Mouse (Mus musculus) frontal cortex, adult (tissue): ENCODE measurements around the gene Noxo1.
"Not testable (repeated sequence)": the region's sequence is repeated elsewhere in the genome, so short reads cannot be mapped to it uniquely, and the experiment has no call there.

Source experiments
- ATAC-seq: cut with Nextera tagmentation; 2 replicates; pipeline ENCODE4 v1.9.2; 2017; ENCODE audit warnings: mild to moderate bottlenecking, moderate library complexity, mixed read lengths; ENCODE audit not compliant: low TSS enrichment

Noxo1 gene

DNA sequence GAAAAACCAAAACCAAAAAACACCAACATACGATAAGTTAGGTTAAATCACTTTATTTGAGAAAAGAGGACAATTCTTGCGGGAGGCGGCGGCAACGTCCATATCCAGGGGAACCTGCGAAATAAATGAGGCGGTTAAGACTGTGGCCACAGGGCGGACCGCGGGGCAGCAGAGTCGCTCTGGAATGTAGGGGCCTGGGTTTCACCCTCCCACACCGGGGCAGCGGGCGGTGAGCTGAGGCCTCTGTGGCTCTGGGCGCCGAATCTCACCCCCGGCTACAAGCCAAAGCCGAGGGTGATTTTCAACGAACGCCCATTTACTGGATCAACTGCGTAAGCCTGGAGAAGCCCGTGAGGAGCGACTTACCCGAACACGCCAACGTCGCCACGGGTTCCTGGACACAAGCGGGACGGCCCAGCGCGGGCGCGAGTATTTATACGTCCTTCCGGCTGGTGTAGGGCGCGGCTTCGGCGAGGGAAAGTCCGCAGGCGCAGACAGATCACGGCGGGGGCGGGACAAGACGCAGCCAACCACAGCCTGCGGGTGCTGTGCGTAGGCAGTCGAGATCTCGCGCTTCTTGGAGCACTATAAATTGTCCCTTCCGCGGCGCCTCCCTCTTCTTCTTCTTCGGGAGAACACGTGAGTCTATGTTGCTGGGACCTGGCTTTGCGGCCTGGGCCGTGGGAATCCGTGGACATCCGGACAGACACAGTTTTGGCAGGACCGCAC is 23.6 kb downstream of the Noxo1 start:
- peak; percentile 93 for ATAC-seq

DNA sequence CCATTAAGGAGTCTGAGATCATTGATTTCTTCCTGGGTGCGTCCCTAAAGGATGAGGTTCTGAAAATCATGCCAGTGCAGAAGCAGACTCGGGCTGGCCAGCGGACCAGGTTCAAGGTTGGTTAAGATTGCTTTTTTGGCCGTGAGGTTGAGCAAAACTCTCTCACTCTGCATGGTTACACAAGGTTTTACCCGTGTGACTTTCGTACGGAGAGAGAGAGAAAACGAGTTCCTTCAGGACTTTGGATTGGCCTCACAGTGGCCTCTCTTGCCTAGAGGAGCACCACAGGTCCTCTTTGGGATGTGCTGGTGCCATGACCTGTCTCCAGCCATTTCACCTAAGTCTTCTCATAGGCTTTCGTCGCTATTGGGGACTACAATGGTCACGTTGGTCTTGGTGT is 24.6 kb downstream of the Noxo1 start:
- ATAC-seq, result not testable (repeated sequence)

DNA sequence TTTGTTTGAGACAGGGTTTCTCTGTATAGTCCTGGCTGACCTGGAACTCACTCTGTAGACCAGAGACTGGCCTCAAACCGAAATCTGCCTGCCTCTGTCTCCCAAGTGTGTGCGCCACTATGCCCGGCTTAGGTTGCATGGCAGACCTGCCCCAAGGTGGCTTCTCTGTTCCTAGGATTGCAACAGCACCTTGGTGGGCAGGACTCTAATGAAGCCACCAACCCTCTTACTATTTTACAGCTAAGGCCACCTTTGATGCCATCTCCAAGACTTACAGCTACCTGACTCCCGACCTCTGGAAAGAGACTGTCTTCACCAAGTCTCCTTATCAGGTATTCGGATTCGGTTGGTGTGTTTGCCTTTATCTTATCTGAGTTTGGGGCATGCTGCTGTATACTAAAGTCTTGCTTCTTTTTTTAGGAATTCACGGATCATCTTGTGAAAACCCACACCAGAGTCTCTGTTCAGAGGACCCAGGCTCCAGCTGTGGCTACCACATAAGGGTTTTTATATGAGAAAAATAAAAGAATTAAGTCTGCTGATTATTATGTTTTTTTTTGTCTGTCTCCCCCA is 25.4 kb downstream of the Noxo1 start:
- ATAC-seq, result not testable (repeated sequence)

DNA sequence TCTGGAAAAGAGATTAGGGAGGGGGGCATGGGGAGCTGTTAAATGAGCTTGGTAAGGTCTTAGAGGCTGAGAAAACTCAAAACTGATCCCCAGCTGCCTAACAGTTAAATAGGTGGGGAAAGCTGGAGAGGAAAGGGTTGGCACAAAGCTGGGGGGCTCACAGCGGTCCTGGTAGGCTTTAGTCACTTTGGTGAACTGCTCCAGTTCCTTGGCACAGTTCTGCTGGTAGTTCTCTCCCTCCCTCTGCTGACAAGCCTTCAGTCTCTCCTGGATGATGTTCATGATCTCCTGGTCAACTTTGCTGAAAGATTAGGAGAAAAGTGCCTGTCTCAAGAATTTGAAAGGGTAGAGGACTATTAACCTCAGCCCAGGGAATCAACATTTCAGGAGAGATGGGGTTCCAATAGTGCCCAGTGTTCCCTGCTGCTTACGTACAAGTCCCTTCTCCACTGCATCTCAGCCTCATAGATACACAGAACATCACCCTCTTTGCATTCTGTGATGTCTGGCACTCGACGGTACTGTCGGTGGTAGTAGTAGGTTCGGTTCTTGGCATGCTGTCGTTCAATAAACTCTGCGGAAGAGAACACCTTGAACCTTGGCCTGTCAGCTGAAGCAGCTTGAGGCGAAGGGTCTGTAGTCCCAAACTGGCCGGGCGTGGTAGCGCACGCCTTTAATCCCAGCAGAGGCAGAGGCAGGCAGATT is 26.3 kb downstream of the Noxo1 start:
- ATAC-seq, result no peak

DNA sequence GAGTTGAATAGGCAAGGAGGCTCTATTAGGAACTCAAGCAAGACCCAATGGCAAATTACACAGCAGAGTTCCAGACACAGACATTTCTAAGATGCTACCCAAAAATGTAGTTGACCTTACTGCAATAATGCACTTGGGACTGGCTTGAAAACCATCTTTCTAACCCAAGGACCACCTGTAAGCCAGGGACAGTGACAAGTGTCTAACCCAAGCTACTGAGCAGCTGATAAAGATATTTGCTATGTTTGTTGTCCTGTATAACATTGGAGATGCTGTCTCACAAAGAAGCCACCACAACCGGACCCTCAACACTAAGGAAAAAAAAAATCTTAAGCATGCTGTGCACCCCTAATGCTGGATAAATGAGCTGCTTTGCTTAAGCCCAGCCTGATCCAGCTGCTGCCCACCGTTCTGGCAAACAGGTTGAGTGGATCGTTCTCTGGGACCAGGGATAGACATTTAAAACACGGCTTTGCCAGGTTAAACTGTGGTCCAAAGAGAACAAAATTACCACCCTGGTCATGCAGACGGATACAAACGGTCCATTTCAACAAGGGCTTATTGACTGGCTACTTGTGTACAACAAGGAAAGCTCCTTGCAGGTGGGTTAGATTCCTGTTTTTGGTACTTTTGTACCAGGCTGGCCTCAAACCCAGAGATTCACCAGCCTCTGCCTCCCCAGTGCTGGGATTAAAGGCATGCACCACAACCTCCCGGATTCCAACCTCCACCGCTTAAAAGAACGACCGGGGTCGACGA is 27.3 kb downstream of the Noxo1 start:
- ATAC-seq, result no peak

DNA sequence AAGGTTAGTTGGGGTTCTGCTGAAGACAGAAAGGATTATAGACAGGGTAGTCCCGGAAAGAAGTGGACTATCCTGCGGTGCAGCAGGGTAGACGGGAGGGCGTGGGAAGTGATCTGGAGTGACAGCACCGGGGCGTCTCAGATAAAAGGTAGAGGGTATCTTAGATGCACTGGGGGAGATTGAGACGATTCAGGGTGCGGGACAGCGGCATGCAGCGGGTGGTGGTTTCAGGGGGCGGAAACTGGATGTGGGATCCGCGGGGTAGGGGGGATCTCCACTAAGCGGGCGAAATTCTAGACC is 27.8 kb downstream of the Noxo1 start:
- ATAC-seq, result 0 out of 2 replicates have a peak, but pooled peaks have one; percentile 5

DNA sequence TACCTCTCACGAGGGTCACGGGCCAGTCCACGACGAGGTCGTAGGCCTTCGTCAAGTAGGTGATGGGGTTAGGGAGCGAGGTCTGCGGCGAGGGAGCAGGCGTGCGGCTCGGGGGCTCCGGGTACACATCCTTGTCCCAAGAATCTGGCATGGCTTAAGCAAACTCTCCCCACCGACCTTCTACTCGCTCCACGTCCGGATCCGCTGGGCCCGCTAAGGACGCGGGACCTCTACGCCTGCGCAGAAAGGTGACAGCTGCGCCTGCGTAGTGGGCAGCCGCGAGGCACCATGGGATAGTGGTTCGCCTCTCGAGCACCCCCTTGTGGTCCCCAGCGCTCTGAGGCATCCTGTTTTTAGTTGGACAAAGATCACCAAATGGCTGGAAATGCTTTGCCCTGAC is 28.1 kb downstream of the Noxo1 start, which contains the start of gene Ndufb10:
TSS of gene Ndufb10 (minus strand) at position 295 of the 400 bp plus-strand sequence.
- ATAC-seq, result peak; percentile 79

DNA sequence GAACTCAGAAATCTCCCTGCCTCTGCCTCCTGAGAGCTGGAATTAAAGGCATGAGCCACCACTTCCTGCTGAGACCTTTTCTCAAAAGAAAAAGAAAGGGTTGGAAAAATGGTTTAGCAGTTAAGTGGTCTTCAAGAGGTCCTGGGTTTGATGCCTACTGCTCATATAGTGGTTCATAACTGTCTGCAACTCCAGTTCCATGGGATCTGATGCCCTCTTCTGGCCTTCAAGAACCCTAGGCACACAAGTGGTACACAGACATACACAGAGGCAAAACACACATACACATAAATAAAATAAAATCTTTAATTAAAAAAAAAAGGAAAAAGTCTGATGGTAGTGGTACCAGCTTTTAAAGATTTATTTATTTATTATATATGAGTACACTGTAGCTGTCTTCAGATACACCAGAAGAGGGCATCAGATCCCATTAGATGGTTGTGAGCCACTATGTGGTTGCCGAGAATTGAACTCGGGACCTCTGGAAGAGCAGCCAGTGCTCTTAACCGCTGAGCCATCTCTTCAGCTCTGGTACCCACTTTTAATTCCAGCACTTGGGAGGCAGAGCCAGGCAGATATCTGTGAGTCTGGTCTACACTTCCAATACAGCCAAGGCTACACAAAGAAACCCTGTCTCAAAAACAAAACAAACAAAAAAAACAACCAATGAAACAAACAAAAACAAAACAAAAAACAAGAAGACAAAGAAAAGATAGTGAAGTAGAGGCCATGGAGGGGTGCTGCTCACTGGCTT is 29.8 kb downstream of the Noxo1 start:
- ATAC-seq, result no peak

DNA sequence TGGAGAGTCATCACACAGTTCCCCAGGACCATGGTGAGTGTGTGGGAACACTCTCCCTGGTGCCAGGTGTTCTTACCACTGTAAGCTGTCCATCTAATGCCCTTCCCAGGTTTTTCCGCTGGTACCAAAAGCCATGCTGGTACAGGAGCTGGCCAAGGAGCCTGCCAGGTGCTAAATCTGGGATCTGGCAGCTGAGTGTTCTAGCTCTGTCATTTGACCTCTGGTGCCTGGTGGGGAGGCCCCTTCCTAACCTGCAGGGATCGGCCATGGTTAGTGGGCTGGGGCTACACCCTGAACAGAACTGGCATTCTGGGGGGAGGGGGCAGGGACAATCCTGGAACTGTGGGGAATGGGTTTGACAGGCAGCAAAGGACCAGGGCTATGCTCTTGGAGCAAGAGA is 31.6 kb downstream of the Noxo1 start, which contains the start of gene Rpl3l:
TSS of gene Rpl3l (plus strand) at position 203 of the 400 bp plus-strand sequence.
- ATAC-seq, result no peak

DNA sequence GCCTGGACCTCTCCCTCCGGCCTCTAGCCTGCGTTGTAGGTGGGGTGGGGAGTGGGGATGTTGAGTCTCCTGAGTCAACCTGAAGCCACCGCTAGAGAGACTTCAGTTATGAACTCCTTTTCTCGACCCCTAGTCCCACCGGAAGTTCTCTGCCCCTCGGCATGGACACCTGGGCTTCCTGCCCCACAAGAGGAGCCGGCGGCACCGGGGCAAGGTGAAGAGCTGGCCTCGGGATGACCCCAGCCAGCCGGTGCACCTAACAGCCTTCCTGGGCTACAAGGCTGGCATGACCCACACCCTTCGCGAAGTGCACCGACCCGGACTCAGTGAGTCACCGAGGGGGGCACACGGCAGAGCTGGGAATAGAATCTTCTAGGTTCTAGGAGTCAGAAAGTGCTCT is 32.1 kb downstream of the Noxo1 start:
- no peak for ATAC-seq

DNA sequence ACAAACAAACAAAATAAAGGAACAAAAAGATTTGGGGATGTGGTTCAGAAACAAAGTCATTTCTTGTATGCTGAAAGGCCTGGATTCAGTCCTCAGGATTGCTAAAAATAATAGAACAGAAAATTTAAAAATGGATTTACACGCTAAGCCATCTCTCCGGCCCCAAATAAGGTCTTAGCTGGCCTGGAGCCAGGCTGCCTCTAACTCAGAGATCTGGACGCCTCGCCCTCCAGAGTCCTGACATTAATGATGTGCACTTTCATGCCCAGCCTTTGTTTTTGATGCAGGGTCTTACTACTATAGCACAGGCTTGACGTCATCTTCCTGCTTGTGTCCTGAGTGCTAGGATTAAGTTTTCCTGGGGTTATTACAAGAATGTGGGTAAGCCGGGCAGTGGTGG is 33.0 kb downstream of the Noxo1 start:
- ATAC-seq, result no peak

DNA sequence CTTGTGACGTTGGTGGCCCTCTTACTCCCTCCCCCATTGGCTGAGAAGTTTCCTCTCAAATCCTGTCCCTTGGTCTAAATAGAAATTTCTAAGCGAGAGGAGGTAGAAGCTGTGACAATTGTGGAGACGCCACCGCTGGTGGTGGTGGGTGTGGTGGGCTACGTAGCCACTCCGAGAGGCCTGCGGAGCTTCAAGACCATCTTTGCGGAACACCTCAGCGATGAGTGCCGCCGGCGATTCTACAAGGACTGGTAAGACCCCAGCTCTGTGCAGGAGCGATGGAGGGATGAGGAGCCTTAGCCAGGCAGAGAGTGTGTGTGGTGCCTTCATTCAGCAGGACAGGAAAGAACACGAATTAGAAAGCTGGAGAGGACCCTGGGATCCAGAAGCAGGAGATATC is 34.8 kb downstream of the Noxo1 start:
- no peak for ATAC-seq

DNA sequence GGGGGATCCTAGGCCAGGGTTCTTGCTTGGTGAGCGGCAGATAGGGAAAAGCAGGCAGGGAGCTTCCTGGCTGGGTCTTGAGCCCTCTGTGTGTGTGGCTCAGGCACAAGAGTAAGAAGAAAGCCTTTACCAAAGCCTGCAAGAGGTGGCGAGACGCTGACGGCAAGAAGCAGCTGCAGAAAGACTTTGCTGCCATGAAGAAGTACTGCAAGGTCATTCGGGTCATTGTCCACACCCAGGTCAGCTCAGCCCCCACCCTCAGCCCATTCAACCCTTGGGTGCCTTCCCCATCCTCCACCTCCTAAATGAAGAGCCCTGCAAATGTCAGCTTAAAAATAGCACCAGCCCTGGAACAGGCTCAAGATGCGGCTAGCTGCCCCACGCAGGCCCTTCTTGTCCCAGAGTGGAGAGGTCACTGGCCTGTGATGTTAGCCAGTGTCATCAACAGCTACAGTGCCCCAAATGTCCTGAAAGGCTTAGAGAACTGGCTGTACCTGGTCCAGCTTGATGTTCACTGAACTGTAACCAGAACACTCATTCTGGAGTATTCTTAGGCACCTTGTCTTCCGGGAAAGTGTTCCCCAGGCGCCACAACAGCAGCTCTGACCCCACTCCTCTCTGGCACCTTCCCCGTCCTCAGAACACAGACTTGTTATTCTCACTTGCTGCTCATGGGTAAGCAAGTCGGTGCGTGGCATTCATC is 36.4 kb downstream of the Noxo1 start:
- ATAC-seq, result no peak

DNA sequence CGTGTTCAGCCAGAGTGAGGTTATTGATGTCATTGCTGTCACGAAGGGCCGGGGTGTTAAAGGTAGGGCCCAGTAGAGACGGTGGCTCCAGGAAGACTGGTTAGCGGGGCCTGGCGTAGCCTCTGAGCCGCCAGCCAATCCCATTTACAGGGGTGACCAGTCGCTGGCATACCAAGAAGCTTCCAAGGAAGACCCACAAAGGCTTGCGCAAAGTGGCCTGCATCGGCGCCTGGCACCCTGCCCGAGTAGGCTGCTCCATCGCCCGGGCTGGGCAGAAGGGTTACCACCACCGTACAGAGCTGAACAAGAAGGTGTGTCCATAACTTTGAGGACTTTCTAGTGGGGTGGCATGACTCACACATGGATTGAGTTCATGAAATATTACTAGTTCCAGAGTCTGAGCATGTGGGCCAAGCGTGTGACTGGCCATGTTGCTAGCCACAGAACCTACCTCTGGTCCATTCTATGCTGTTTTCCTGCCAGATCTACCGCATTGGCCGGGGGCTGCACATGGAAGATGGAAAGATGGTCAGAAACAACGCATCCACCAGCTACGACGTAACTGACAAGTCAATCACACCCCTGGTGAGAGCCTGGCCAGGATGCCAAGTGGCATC is 37.5 kb downstream of the Noxo1 start:
- no peak for ATAC-seq

DNA sequence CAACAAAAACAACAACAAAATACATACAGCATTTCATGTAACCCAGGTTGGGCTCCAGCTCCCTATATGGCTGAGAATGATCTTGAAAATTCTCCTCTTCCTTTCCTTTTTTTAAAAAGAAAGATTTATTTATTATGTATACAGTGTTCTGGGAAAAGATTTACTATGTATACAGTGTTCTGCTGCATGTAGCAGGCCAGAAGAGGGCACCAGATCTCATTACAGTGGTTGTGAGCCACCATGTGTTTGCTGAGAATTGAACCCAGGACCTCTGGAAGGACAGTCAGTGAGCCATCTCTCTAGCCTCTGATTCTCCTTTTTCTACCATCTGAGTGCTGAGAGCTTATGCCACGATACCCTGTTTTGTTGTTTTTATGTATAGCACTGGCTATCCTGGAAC is 38.5 kb downstream of the Noxo1 start:
- no peak for ATAC-seq

DNA sequence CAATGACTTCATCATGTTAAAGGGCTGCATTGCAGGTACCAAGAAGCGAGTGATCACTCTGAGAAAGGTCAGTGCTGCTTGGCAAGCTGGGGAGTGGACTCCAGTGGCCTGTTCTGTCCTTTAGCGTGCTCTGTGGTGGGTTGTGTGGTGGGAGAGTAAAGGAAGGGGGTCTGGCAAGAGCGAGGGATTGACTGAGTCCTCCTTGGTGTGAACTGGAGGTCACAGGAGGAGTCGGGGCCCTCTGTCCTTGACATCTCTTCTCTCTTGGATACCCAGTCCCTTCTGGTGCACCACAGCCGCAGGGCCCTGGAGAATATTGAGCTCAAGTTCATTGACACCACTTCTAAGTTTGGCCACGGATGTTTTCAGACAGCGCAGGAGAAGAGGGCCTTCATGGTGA is 39.4 kb downstream of the Noxo1 start:
- ATAC-seq, result no peak

DNA sequence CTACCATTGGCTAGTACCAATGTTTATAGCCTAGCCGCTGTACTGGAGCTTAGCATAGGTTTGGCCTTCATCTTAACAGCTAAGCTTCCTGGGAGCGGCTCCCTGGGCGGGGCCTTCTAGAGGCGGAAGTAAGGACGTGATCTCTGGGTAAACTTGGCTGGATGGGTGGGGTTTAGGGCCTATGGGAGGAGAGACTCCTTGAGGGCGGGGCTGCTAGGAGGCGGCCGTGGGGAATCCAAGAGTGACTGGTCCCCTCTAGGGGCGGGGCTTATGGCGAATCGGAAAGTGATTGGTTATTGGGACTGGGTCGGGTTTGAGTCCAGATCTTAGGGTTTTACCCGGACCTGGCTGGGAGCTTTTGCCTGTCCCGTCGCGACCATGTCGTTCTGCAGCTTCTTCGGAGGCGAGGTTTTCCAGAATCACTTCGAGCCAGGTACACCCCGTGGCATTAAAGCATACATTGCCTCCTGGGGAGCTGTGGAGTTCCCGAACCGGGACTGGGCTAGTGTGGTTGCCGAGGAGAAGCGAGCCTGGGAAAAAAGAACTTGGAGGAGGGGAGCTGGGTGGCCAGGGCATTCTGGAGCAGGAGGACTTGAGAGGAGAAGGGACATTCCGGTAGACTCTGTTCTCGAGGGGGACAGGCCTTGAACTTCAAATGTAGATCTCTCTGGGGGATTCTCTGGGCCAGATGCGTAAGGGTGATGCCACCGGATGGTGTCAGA is 40.5 kb downstream of the Noxo1 start, which contains the start of gene Msrb1:
TSS of gene Msrb1 (plus strand) at position 313 of the 722 bp plus-strand sequence.
- ATAC-seq, result peak; percentile 95

DNA sequence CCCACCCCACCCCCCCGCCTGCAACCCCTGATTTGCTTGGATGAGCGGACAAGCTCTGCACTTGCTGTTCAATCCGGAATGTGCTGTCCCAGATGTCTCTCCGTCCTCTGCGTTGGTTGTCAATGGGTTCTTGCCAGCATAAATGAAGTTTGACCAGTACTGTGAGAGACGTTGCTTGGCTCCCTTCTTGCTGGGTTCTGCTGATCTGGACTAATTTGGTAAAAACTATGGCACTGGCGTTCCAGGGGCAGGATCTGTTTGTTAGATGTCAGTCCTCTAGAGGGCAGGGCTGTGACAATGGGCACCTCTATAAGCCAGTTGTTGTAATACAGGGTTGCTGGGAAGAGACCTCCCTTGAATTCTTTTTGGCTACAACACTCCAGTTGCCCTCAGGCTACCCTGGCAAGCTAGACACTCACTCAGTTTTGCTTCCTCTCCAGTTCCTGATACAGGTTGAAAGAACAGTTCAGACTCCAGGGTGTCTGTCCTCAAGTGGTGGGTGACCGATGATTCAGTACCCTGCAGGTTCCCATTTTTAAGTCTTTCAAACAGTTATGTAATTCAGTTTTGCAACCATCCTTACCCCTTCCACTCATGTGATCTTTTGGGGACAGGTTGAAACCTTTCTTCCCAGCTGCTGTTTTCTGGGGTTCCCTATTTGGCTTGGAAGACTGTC is 41.2 kb downstream of the Noxo1 start:
- ATAC-seq, result no peak

DNA sequence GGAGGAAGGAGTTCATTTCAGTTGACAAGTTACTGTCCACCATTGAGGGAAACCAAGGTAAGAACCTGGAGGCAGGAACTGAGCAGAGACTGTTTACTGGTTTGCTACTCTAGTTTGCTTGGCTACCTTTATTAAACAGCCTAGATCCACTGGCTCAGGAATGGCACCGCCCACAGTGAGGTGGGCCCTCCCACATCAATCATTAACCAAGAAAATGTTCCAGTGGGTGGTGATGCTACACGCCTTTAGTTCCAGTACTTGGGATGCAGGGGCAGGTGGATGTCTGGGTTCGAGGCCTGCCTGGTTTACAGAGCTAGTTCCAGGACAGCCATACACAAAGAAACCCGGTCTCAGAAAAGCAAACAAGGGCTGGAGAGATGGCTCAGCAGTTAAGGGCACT is 42.2 kb downstream of the Noxo1 start:
- no peak for ATAC-seq
